Mouse (Mus musculus): ENCODE data around the gene Vsir.

Gene Vsir

DNA sequence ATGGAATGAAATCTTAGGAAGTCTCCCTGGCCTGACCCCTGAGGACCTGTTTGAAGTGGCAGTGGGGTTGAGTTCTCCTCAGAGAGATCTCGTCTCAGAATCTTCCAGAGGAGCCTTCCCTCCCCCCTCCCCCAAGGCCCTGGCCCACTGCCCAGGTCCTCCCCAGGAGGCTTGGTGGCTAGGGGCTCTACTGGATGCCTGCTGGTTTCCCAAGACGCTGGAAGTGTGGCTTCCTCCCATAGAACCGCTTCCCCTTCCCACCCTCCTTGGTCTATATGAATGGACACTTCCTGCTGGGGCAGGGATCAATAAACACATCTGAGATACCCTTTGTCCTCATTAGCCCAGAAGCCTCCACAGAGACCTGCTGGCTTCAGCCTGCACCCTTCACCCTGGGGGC, 4.6 kb downstream of the Vsir start:
- in situ Hi-C loops (cut with MboI; ENCODE audit: unreplicated experiment in 2 of 2), result loop anchor here in 1 of 2 experiments (25.0 kb wide), 1 partner anchor 1336 kb away; the partner anchor contains the start of genes Sar1a and Tysnd1

DNA sequence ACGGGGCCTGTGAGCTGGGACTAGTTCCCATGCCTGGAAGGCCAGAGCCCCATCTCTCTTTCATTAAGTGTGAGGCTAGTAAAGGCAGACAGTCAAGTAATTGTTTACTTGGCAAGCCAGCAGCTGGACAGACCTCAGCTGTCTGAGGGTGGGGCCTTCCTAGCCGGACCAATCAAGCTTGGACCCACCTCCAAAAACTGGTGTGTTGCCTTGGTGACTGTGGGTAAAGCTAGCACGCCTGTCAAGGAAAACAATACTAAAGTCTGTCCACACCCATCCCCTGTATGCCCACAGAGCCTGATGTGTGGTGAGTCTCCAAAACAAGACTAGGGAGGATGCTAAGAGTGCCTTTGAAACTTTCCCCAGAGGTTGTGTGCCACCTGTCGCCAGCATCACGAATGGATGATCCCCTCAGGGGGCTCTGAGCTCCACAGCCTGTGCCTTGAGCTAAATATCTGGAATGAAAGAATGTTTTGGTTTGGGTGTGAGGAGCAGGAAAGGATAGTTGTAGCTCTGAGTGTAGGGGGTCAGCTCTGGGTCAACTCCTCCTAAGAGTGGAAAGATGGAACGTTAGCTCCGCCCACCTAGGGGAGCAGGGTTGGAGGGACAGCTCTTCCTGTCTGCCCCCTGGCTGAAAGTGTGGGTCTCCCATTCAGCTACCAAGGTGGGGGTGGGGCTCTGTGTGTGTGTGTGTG, 5.3 kb downstream of the Vsir start:
- in situ Hi-C loops (cut with MboI; ENCODE audit: unreplicated experiment in 2 of 2), result loop anchor here in 1 of 2 experiments (25.0 kb wide), 1 partner anchor 1335 kb away; the partner anchor contains the start of genes Sar1a and Tysnd1

GRCm38 (mm10) chr10:60353241-60354002, 6.8 kb downstream of the Vsir start:
- in situ Hi-C loops (cut with MboI; ENCODE audit: unreplicated experiment in 2 of 2), result loop anchor here in 1 of 2 experiments (25.0 kb wide), 1 partner anchor 1334 kb away; the partner anchor contains the start of genes Sar1a and Tysnd1

GRCm38 (mm10) chr10:60354003-60354325, 7.3 kb downstream of the Vsir start:
- in situ Hi-C loops (cut with MboI; ENCODE audit: unreplicated experiment in 2 of 2), result loop anchor here in 1 of 2 experiments (25.0 kb wide), 1 partner anchor 1333 kb away; the partner anchor contains the start of genes Sar1a and Tysnd1

- in situ Hi-C loops (cut with MboI; ENCODE audit: unreplicated experiment in 2 of 2), result loop anchor here in 1 of 2 experiments (25.0 kb wide), 1 partner anchor 1332 kb away; the partner anchor contains the start of genes Sar1a and Tysnd1
Measured at GRCm38 (mm10) chr10:60354881-60355677, 8.4 kb downstream of the Vsir start.

DNA sequence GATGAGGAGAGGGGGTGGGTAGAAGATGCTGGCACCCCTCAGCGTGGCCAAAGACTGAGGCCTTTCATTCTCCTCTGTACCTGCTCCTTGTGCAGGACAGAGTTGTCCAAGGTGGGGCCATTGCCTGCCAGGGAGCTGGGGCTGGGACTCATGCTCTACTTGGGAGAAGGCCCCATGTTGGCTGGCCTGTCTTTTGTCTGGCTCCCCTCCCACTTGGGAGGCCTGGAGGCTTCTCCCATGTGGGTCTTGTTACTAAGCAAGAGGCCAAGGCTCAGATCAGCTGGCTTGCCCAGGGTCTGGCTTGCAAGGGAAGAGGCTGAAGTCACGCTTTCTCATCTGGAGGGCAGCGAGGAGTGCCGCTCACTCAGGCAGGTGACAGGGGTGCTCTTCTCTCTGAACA, 10.8 kb downstream of the Vsir start:
- in situ Hi-C loops (cut with MboI; ENCODE audit: unreplicated experiment in 2 of 2), result loop anchor here in 1 of 2 experiments (25.0 kb wide), 1 partner anchor 1330 kb away; the partner anchor contains the start of genes Sar1a and Tysnd1

DNA sequence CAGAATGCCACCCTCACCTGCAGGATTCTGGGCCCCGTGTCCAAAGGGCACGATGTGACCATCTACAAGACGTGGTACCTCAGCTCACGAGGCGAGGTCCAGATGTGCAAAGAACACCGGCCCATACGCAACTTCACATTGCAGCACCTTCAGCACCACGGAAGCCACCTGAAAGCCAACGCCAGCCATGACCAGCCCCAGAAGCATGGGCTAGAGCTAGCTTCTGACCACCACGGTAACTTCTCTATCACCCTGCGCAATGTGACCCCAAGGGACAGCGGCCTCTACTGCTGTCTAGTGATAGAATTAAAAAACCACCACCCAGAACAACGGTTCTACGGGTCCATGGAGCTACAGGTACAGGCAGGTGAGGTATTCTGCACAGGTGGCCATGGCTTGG, 11.2 kb downstream of the Vsir start:
- in situ Hi-C loops (cut with MboI; ENCODE audit: unreplicated experiment in 2 of 2), result loop anchor here in 1 of 2 experiments (25.0 kb wide), 1 partner anchor 1329 kb away; the partner anchor contains the start of genes Sar1a and Tysnd1

DNA sequence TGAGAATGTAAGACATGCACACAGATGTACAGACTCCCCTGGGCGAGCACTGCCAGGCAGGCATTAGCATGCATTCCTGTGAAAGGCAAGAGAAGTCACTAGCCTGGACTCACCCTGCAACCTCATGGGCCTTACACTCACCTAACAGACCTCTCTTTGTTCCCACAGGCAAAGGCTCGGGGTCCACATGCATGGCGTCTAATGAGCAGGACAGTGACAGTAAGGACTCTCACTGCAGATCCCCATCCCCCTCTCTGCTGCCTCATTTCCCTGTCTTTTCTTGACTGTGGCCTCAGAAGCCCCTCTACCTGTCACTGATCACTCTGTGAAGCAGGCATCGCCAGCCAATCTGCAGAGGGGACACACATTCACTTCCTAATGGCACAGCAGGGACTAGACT, 12.1 kb downstream of the Vsir start:
- in situ Hi-C loops (cut with MboI; ENCODE audit: unreplicated experiment in 2 of 2), result loop anchor here in 1 of 2 experiments (25.0 kb wide), 1 partner anchor 1329 kb away; the partner anchor contains the start of genes Sar1a and Tysnd1

DNA sequence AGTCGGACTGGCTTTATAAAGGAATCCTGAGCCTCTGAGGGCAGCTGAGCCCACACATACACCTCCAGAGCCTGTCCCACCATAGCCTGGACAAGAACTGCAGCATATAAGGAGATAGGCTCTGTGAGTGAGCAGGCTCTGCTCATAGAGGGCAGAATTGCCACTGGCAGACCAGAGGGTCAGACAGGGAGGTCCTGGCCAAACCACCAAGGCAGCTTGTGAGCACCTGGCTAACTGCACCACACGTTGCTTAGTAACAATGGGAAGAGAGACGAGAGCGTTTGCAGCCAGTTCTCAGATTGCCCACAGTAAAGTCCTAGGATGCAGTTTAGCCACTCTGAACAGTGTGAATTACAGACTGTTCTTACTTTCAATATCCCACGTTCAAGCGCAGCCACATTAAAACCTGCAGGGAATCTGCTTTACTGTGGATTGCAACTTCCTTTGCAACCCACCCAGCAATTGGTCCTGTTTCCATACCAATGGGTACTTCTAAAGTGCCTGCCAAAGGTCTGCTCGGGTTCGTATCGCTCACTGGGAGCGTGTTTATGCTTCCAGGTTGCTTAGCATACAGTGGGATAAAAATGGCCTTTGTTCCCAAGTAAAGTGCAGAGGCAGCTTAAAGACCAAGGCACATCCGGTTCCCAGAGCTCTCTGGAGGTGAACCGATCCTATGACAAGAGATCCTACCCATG, 15.1 kb downstream of the Vsir start:
- in situ Hi-C loops (cut with MboI; ENCODE audit: unreplicated experiment in 2 of 2), result loop anchor here in 1 of 2 experiments (25.0 kb wide), 1 partner anchor 1326 kb away; the partner anchor contains the start of genes Sar1a and Tysnd1

DNA sequence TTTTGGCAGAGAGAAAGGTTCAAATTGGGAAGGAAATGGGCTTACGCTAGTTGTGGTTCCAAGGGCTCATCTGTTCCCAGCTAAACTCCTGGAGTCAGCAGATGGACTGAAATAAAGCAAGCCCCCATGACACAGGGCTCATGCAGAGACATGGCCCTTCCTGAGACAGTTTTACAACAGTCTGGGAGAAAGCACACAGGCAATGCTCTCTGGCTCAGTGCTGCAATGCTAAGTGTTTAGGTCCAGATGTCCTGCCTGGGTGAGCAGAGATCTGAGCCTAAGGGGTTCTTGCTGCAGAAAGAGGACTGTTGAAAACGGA, 15.6 kb downstream of the Vsir start:
- in situ Hi-C loops (cut with MboI; ENCODE audit: unreplicated experiment in 2 of 2), result loop anchor here in 1 of 2 experiments (25.0 kb wide), 1 partner anchor 1325 kb away; the partner anchor contains the start of genes Sar1a and Tysnd1

GRCm38 (mm10) chr10:60363426-60363825, 16.8 kb downstream of the Vsir start:
- in situ Hi-C loops (cut with MboI; ENCODE audit: unreplicated experiment in 2 of 2), result loop anchor here in 1 of 2 experiments (25.0 kb wide), 1 partner anchor 1324 kb away; the partner anchor contains the start of genes Sar1a and Tysnd1

DNA sequence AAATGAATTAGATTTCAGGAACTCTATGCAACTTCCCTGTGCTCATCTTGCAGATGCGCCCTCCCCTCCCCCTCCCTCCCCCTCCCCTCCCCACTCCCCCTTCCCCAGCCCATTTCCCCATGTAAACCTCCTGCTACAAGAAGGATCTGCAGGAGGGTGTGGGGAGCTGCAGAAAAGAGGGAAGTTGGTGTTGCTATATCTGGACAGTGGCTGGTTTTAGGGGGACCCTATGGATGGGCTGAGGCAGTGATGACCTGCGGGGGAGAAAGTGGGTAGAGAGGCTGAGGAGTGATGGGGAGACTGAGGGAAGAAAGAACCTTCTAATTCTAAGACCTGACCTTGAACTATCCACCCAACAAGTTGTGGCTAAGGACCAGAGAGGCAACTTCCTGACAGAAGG, 20.5 kb downstream of the Vsir start:
- in situ Hi-C loops (cut with MboI; ENCODE audit: unreplicated experiment in 2 of 2), result loop anchor here in 1 of 2 experiments (25.0 kb wide), 1 partner anchor 1320 kb away; the partner anchor contains the start of genes Sar1a and Tysnd1

DNA sequence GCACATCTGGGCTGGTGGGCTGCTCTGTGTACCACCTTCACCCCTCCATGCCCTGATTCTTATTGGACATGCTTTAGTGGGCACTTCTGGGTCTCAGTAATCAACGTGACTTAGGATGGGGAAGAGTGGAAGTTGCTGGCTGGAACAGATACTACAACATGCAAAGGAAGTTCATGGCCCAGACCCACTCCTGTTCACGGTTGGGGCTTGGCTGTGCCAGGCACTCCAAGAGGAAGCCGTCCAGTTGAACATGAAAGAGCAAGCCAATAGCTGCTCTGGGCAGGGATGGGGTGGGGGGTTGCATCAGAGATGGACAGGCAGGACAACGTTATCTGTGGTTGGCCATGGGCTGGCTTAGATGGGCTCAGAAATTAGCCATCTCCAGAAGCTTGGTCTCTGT, 21.3 kb downstream of the Vsir start:
- in situ Hi-C loops (cut with MboI; ENCODE audit: unreplicated experiment in 2 of 2), result loop anchor here in 1 of 2 experiments (25.0 kb wide), 1 partner anchor 1319 kb away; the partner anchor contains the start of genes Sar1a and Tysnd1

DNA sequence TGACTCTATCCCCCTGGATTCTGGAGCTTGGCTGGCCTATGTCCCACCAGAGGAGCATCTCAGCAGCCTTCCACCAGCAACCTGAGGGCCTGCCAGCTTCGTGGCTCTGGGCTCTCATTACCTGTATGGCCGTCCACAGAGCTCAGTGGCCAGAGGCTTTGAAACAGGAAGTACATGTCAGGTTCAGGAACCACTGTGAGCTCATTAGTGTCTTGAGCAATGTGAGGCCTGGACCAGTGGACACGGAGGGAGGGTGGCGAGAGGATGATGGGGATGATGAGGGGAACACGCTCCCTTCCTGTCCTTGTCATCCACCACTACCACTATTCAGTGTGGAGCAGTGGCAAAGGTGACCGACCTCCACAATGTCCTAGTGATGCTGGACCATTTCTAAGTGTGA, 22.8 kb downstream of the Vsir start:
- in situ Hi-C loops (cut with MboI; ENCODE audit: unreplicated experiment in 2 of 2), result loop anchor here in 1 of 2 experiments (25.0 kb wide), 1 partner anchor 1318 kb away; the partner anchor contains the start of genes Sar1a and Tysnd1

- in situ Hi-C loops (cut with MboI; ENCODE audit: unreplicated experiment in 2 of 2), result loop anchor here in 1 of 2 experiments (25.0 kb wide), 1 partner anchor 1317 kb away; the partner anchor contains the start of genes Sar1a and Tysnd1
Measured at GRCm38 (mm10) chr10:60370098-60370497, 23.4 kb downstream of the Vsir start.

DNA sequence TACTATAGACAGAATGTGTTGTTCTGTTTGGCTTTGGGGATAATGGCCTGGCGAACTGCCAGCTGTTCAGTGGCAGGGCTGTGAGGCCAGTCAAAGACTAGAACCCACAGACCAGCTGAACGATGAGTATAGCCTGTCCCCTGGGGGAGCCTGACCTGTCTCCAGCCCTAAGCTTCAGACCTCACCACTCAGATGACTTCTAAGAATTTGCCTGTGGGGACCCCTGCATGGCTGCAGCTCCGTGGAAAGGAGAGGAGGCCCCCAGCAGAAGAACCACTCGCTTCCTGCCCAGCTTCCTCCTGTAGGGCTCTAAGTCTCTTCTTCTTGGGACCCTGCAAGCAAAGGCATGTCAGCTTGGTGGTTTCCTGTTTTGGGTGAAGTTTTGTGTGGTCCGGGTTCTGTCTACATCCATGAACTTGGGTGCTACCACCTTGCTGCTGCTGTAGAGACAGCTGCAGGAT, 24.0 kb downstream of the Vsir start:
- in situ Hi-C loops (cut with MboI; ENCODE audit: unreplicated experiment in 2 of 2), result loop anchor here in 1 of 2 experiments (25.0 kb wide), 1 partner anchor 1317 kb away; the partner anchor contains the start of genes Sar1a and Tysnd1

DNA sequence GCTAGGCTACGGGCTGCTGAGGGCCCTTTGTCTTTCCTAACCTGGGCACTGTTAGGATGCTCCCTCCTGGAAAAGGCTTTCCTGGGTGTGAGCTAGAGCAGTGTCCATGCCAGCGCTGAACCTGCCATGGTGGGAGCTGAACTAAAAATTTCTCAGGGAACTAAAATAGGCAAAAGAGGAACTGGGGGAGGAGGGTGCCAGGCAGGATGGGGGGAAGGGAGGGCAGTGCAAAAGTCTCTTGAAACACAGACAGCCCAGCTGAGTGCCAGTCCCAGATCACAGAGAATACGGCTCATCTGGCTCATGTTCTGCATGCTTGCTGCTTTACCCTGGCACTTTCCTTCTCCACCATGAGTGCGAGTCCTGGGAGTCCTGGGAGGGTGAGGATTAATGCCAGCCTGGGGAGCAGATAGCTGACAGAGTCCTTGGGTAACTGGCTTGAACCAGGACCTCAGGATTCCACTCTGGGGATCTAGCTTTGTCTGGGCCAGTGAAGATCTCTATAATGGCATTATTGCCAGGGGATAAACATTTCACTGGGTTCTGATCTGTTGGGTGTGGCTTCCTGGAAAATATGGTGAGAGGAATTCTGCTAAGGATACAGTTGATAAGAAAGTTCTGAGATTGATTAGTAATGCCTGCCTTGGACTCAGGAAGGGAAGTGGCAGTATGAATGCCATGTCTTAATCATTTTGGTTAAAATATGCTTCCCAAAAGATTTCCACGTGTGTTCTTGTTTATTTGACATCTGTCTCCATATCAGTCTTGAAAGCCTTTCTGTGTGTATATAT, 25.1 kb downstream of the Vsir start:
- in situ Hi-C loops (cut with MboI; ENCODE audit: unreplicated experiment in 2 of 2), result loop anchor here in 1 of 2 experiments (25.0 kb wide), 1 partner anchor 1316 kb away; the partner anchor contains the start of genes Sar1a and Tysnd1

DNA sequence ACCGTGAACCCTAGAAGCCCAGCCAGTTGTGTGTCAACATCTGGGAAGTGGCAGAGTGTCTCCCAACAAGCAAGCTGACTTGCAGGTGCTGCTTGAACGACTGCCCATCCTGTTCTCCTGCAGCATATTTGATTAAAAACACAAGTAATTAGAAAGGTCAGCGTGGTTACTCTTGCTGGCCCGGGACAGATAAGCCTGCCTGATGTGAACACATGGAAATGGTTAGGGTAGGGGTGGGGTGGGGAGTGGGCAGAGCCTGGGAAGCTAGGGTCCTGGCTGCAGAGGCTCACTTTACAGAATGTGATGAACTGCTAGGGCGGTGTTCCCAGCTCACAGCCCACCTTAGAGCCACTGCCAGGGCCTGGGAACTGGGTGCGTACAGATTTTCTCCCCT, 26.9 kb downstream of the Vsir start:
- in situ Hi-C loops (cut with MboI; ENCODE audit: unreplicated experiment in 2 of 2), result loop anchor here in 1 of 2 experiments (25.0 kb wide), 1 partner anchor 1314 kb away; the partner anchor contains the start of genes Sar1a and Tysnd1
